Mouse (Mus musculus): ENCODE data around the gene Rab2b. TPM values are rescaled to one million over a fixed set of nuclear protein-coding genes. Genes with fewer than 3 reads are reported as not detected.
"Not testable (repeated sequence)": the region's sequence is repeated elsewhere in the genome, so short reads cannot be mapped to it uniquely, and the experiment has no call there.

Gene Rab2b
- polyA plus RNA-seq, 1 experiment from 2014 or later = 15.8 TPM

DNA sequence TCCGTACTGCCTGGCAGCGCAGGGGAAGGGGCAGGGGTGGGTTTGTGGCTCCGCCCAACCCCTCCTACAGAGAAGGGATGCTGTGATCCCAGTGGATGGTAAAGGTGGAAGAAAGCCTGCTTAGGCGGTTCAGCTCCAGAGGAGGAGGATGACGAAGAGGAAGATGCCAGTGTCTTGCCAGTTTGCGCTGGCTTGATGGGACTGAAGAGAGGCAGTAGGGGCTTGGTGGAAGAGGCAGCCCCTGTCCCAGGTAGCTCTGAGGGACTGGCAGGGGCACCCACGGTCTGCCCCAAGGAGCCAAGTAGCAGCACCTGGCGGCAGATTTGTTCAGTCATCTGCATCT, 35.4 kb upstream of the Rab2b start:
- H3K27ac ChIP-seq (ENCODE audit: low read length) = no peak overlapping the region
- ATAC-seq (ENCODE audit: insufficient read depth, low FRiP score) = no peak
- H3K9me3 ChIP-seq (replicated peaks; ENCODE audit: control insufficient read depth, low read length) = no peaks in the 10 kb centered on the region
- H3K9ac ChIP-seq (ENCODE audit: low read length) = peak overlapping the region; percentile 95
- peaks cover 11% of the 10 kb centered on the region for H3K4me1 ChIP-seq (ENCODE audit: control insufficient read depth, insufficient read depth, low read length)
- peaks cover 3% of the 10 kb centered on the region; the same call in 1 of the 2 replicates for H3K36me3 ChIP-seq (ENCODE audit: control insufficient read depth, insufficient read depth, low read length)
- no peaks in the 10 kb centered on the region for H3K27me3 ChIP-seq (ENCODE audit: control insufficient read depth, insufficient read depth, low read length)
- peak overlapping the region; percentile 90 for H3K4me3 ChIP-seq (replicated peaks; ENCODE audit: low read length)
- H3K4me2 ChIP-seq (ENCODE audit: low read depth, low read length) = peak overlapping the region; percentile 89
- WGBS = 47% methylated on average over 8 of the region's 8 CpGs

DNA sequence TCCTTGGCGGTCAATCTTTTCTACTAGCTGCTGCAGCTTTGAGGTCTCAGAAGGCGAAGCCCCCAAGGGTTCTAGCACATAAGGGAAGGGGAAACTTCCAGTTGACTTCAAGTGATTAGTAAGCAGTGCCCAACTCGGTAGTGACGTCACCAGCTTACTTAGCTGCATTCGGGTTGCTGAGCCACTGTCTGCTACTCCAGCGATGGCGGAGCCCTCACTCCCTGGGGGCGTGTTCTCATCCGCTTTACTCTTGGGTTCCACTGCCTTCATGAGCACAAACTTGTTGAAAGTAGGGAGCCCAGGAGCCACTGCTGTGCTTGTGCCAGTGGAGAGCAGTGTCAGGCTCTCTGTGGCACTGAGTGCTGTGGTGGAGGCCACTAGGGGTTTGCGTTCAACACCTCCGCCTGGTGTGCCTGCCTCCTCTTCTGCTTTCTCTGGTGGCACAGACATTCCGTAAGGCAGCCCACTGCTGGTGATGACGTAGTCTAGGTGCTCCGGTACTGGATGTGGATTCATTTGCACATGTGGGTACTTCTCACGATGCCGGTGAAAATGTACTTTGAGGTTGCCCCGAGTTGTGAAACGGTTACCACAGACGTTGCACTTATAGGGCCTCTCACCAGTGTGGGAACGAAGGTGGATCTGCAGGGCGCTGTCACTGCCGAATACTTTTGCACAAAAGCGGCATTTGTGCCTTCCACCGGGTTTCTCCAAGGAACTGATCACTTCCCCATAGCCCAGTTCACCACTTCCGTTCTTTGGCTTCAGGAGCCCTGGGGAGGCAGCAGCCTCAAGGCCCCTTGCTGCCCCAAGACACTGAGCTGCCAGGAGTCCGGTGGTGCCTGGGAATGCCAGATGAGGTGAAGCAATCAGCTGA, 34.8 kb upstream of the Rab2b start:
- no peak overlapping the region for H3K4me2 ChIP-seq (ENCODE audit: low read depth, low read length)

DNA sequence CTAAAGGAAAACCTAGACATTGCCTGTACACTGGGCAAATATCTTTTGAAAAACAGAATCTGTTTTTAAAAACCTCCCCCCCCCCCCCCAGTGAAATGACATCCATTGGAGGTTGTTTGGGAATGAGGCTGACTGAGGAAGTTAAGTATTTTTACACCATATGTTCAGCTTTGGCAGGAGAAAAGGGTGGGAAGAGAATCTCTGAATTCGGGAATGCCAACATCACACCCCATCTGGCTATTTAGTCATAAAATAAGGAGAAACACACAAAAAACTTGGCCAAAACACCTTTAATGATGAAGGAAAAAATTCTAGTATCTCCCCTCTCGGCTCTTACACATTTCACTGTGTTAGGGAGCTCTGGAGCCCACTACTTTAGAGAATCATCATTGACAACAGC, 31.6 kb upstream of the Rab2b start:
- Histone ChIP-seq H3K4me2 (ENCODE audit: low read depth, low read length) (no peak overlapping the region), H3K27me3 (ENCODE audit: control insufficient read depth, insufficient read depth, low read length) (no peaks in the 10 kb centered on the region), H3K27ac (ENCODE audit: low read length) (no peak overlapping the region), H3K4me3 (replicated peaks; ENCODE audit: low read length) (no peak overlapping the region), H3K9ac (ENCODE audit: low read length) (no peak overlapping the region), H3K4me1 (ENCODE audit: control insufficient read depth, insufficient read depth, low read length) (peaks cover 8% of the 10 kb centered on the region), H3K9me3 (replicated peaks; ENCODE audit: control insufficient read depth, low read length) (no peaks in the 10 kb centered on the region), H3K36me3 (ENCODE audit: control insufficient read depth, insufficient read depth, low read length) (peaks cover 3% of the 10 kb centered on the region; the same call in 1 of the 2 replicates)
- no peak for ATAC-seq (ENCODE audit: insufficient read depth, low FRiP score)
- WGBS = 83% methylated on average over 2 of the region's 2 CpGs

More for the DNA sequence above, 34.8 kb upstream of the Rab2b start:
- Histone ChIP-seq H3K27ac (ENCODE audit: low read length) (no peak overlapping the region), H3K36me3 (ENCODE audit: control insufficient read depth, insufficient read depth, low read length) (peaks cover 3% of the 10 kb centered on the region; the same call in 1 of the 2 replicates), H3K9ac (ENCODE audit: low read length) (no peak overlapping the region), H3K27me3 (ENCODE audit: control insufficient read depth, insufficient read depth, low read length) (no peaks in the 10 kb centered on the region), H3K4me1 (ENCODE audit: control insufficient read depth, insufficient read depth, low read length) (peaks cover 11% of the 10 kb centered on the region), H3K9me3 (replicated peaks; ENCODE audit: control insufficient read depth, low read length) (no peaks in the 10 kb centered on the region), H3K4me3 (replicated peaks; ENCODE audit: low read length) (no peak overlapping the region)
- ATAC-seq (ENCODE audit: insufficient read depth, low FRiP score) = no peak
- WGBS = 81% methylated on average over 26 of the region's 26 CpGs

DNA sequence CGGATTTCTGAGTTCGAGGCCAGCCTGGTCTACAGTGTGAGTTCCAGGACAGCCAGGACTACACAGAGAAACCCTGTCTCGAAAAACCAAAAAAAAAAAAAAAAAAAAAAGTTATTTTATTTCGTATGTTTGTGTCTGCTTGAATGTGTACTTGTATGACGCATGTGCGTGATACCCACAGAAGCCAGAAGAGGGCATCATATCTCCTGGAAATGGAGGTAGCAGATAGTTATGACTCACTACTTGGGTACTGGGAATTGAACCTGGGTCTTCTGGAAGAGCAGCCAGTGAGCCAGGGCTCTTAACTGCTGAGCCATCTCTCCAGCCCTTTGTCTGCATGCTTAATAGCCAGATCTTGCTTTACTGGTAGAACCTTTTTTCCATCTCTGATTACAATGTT, 31.0 kb upstream of the Rab2b start:
- 94% methylated on average over 5 of the region's 6 CpGs for WGBS
- not testable (repeated sequence) for H3K4me1 ChIP-seq (ENCODE audit: control insufficient read depth, insufficient read depth, low read length); H3K36me3 ChIP-seq (ENCODE audit: control insufficient read depth, insufficient read depth, low read length)

DNA sequence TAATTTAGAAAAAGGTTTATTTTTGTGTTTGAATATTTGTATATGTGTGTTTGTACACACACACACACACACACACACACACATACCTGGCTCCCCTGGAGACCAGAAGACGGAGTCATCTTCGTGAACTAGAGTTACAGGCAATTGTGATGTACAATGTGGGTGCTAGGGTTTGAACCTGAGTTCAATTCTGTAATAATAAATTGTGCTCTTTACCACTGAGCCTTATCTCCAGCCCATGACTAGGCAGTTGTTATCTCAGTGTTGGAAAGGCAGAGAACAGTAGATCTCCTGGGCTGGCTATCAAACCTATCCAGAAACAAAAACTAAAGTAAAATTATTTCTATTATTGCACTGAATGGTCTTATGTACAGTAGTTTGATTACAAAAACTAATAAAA, 26.8 kb upstream of the Rab2b start:
- Histone ChIP-seq H3K4me3 (replicated peaks; ENCODE audit: low read length) (no peak overlapping the region), H3K4me2 (ENCODE audit: low read depth, low read length) (no peak overlapping the region), H3K27ac (ENCODE audit: low read length) (no peak overlapping the region), H3K4me1 (ENCODE audit: control insufficient read depth, insufficient read depth, low read length) (0 out of 2 replicates have a peak, but pooled peaks cover 3% of the 10 kb centered on the region), H3K9me3 (replicated peaks; ENCODE audit: control insufficient read depth, low read length) (no peaks in the 10 kb centered on the region), H3K27me3 (ENCODE audit: control insufficient read depth, insufficient read depth, low read length) (no peaks in the 10 kb centered on the region), H3K36me3 (ENCODE audit: control insufficient read depth, insufficient read depth, low read length) (peaks cover 3% of the 10 kb centered on the region; the same call in 1 of the 2 replicates), H3K9ac (ENCODE audit: low read length) (no peak overlapping the region)
- no peak for ATAC-seq (ENCODE audit: insufficient read depth, low FRiP score)
- WGBS = 98% methylated on average over 2 of the region's 2 CpGs

More for the DNA sequence above, 31.0 kb upstream of the Rab2b start:
- H3K9ac ChIP-seq (ENCODE audit: low read length); ATAC-seq (ENCODE audit: insufficient read depth, low FRiP score); H3K4me3 ChIP-seq (replicated peaks; ENCODE audit: low read length); H3K27ac ChIP-seq (ENCODE audit: low read length); H3K27me3 ChIP-seq (ENCODE audit: control insufficient read depth, insufficient read depth, low read length); H3K4me2 ChIP-seq (ENCODE audit: low read depth, low read length); H3K9me3 ChIP-seq (replicated peaks; ENCODE audit: control insufficient read depth, low read length): not testable (repeated sequence)

DNA sequence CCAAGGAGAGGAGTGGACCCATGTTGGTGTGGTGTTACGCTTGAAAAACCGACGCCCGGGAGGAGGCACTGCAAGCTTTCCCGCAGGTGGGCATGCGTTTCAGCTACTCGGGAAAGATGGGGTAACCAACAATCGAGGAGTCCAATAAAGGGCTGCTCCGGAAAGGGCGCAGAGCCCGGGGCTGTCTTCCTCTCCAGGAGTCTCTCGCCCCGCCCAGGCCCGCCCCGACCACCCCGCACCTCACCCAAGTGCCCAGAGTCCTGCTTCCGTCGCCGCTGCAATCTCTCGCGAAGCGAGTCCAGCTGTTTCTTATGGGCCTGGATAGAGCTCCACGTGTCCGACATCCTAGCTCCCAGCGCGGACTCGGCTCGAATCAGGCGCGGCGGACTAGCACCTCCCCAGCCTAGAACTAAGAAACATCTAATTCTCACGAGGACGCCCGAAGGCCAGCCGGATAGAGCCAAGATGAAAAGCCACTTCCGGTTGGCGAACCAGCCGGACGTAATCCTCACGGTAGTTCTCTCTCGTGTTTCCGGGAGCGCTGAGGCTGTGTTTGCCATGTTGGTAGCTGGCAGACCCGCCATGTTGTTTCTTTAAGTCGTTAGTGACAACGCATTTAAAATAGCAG, 25.4 kb upstream of the Rab2b start, which contains the start of gene Mettl3:
Gene Mettl3, minus strand, starts transcription at position 485 of the 628 bp plus-strand sequence.
- 0 out of 2 replicates have a peak, but pooled peaks cover 4% of the 10 kb centered on the region for H3K36me3 ChIP-seq (ENCODE audit: control insufficient read depth, insufficient read depth, low read length)
- peak; percentile 95 for ATAC-seq (ENCODE audit: insufficient read depth, low FRiP score)
- H3K4me2 ChIP-seq (ENCODE audit: low read depth, low read length) = peak within 1 kb of the TSS; percentile 57
- H3K27me3 ChIP-seq (ENCODE audit: control insufficient read depth, insufficient read depth, low read length) = no peaks in the 10 kb centered on the region
- peak within 1 kb of the TSS; percentile 95 for H3K27ac ChIP-seq (ENCODE audit: low read length)
- under 1% methylated on average over 46 of the region's 46 CpGs for WGBS
- 0 out of 2 replicates have a peak, but pooled peaks cover 3% of the 10 kb centered on the region for H3K4me1 ChIP-seq (ENCODE audit: control insufficient read depth, insufficient read depth, low read length)
- H3K9me3 ChIP-seq (replicated peaks; ENCODE audit: control insufficient read depth, low read length) = no peaks in the 10 kb centered on the region
- H3K4me3 ChIP-seq (replicated peaks; ENCODE audit: low read length) = peak within 1 kb of the TSS; percentile 65
- peak within 1 kb of the TSS; percentile 75 for H3K9ac ChIP-seq (ENCODE audit: low read length)

DNA sequence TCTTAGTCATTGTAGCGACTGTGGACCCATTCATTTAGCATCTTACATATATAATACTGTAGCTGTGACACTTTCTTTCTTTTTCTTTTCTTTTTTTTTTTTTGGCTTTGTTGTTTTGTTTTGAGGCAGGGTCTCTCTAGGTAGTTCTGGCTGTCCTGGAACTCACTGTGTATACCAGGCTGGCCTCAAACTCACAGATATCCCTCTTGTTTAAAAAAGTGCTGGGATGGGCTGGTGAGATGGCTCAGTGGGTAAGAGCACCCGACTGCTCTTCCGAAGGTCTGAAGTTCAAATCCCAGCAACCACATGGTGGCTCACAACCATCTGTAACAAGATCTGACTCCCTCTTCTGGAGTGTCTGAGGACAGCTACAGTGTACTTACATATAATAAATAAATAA, 24.2 kb upstream of the Rab2b start:
- H3K36me3 ChIP-seq (ENCODE audit: control insufficient read depth, insufficient read depth, low read length); H3K4me3 ChIP-seq (replicated peaks; ENCODE audit: low read length); H3K4me2 ChIP-seq (ENCODE audit: low read depth, low read length); ATAC-seq (ENCODE audit: insufficient read depth, low FRiP score); H3K9me3 ChIP-seq (replicated peaks; ENCODE audit: control insufficient read depth, low read length); H3K9ac ChIP-seq (ENCODE audit: low read length); H3K27ac ChIP-seq (ENCODE audit: low read length); H3K27me3 ChIP-seq (ENCODE audit: control insufficient read depth, insufficient read depth, low read length); H3K4me1 ChIP-seq (ENCODE audit: control insufficient read depth, insufficient read depth, low read length): not testable (repeated sequence)
- 89% methylated on average over 3 of the region's 3 CpGs for WGBS

DNA sequence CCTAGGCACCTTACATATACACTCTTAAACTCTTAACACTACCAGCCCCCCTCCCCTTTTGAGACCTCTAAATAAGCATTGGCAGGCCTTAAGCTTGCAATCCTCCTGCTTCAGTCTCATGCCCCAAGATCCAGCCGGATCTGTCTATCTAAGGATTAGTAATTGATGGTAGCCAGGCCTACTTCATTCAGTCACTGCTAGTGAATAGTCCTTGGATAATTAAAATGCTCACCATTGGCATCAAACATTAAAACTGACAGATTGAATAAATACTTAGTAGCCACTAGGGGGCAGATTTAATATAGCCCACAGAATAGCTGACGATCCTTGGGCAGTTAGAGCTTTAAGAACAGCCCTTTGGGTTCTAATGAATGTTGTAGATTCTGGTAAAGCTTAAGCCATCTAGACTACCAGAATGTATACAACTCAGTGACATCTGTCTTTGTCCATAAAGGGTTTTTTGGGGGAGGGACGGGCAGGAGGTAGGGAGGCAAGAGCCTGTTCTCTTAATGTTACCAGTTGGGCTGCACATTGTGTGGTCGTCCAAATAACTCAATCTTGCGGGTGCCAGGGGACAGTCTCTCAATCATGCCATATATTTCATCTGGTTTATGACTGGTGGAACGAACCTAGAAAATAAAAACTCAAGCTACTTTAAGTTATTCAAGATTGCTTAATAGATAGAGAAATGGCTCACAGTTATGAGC, 16.4 kb upstream of the Rab2b start:
- Histone ChIP-seq H3K27ac (ENCODE audit: low read length) (no peak overlapping the region), H3K4me2 (ENCODE audit: low read depth, low read length) (no peak overlapping the region), H3K4me3 (replicated peaks; ENCODE audit: low read length) (no peak overlapping the region), H3K9me3 (replicated peaks; ENCODE audit: control insufficient read depth, low read length) (no peaks in the 10 kb centered on the region), H3K4me1 (ENCODE audit: control insufficient read depth, insufficient read depth, low read length) (no peaks in the 10 kb centered on the region), H3K36me3 (ENCODE audit: control insufficient read depth, insufficient read depth, low read length) (0 out of 2 replicates have a peak, but pooled peaks cover 12% of the 10 kb centered on the region), H3K27me3 (ENCODE audit: control insufficient read depth, insufficient read depth, low read length) (no peaks in the 10 kb centered on the region), H3K9ac (ENCODE audit: low read length) (no peak overlapping the region)
- ATAC-seq (ENCODE audit: insufficient read depth, low FRiP score) = peak; percentile 60; the same call in 1 of the 2 replicates
- 67% methylated on average over 6 of the region's 6 CpGs for WGBS

Measured in stomach, embryonic 16.5 days (tissue).